Mouse (Mus musculus): ENCODE measurements around the gene Rnf223.

- TF ChIP-seq POLR2A (IDR thresholded peaks at IDR 0.05; ENCODE audit: low read depth, low read length) (no peak), CTCF (IDR thresholded peaks at IDR 0.05; ENCODE audit: extremely low read depth, insufficient read length, insufficient replicate concordance, low read depth, low read length) (no peak)
Observed at GRCm38 (mm10) chr4:156087398-156088087, 42.8 kb upstream of the Rnf223 start.
